Mouse (Mus musculus) heart, adult 2 months (tissue): ENCODE data around the gene Tsen15.

Experiments
- CTCF ChIP-seq: fragments of 200-600 bp; IDR thresholded peaks from 2 replicates; pipeline ENCODE4 v1.8.1; 2022; ENCODE audit warnings: antibody characterized with exemption, mild to moderate bottlenecking, moderate library complexity
- EP300 ChIP-seq: fragments of 200-500 bp; IDR thresholded peaks from 2 replicates; pipeline ENCODE4 v1.6.1; 2011; ENCODE audit warnings: low read depth, low read length, control low read depth; ENCODE audit not compliant: insufficient read depth
- POLR2A ChIP-seq: fragments of 200-500 bp; IDR thresholded peaks from 2 replicates; pipeline ENCODE4 v1.6.1; 2011; ENCODE audit warnings: mild to moderate bottlenecking, low read depth, low read length, control low read depth; ENCODE audit not compliant: insufficient read depth

- TF ChIP-seq CTCF (no peak), POLR2A (no peak), EP300 (no peak)
These were observed 29.8 kb downstream of the Tsen15 start for GRCm38 (mm10) chr1:152356721-152357120.
